Mouse (Mus musculus): Measurements from ENCODE around the gene Sympk. TPM values are rescaled to one million over a fixed set of nuclear protein-coding genes. Genes with fewer than 3 reads are reported as not detected.

Gene Sympk
- polyA plus RNA-seq, 1 experiment from 2014 or later, result 35.6 TPM

DNA sequence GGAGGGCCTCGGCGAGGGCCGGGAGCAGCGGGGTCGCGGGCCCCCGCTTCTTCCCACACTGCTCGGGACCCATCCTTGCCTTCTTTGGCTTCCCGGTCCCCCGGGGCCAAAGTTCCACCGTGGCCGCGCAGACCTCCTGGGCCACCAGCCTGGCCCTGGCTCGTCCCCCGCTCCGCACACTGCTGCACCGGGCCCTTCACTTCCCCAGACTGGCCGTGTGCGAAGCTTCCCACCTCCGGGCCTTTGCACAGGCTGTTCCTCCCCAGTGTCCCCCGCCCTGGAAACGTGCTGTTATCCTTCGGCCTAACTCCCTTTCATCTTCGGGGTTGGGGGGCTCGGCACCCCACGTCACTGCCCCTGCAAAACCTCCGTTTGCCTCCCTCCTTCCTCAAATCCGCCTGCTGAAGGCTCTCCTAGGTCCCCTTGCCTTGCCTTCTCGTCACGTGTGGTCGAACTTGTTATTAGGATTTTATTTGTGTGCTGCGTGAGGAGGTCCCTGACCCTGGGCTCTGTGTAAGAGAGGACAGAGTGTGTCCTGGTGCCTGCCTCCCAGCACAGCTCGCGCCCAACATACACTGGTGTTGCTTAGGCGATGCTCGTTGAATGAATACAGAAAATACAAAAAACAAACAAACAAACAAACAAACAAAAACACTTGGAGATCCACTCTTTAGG lies 541 bp downstream of the Sympk start:
- peak; percentile 42 for DNase-seq (ENCODE audit: low spot score)
- peak overlapping the region; percentile 64 for H3K4me2 ChIP-seq (ENCODE audit: low read depth)
- H3K36me3 ChIP-seq (ENCODE audit: control insufficient read depth, insufficient read depth, low read length), result peaks cover 2% of the 10 kb centered on the region; the same call in 1 of the 2 replicates
- peaks cover 7% of the 10 kb centered on the region for H3K4me1 ChIP-seq (ENCODE audit: control insufficient read depth, insufficient read depth, low read length)
- peak overlapping the region; percentile 95 for H3K4me3 ChIP-seq (ENCODE audit: low read depth, low read length)
- H3K27me3 ChIP-seq (ENCODE audit: control insufficient read depth, insufficient read depth, low read length), result peaks cover 31% of the 10 kb centered on the region
- ATAC-seq (ENCODE audit: insufficient read depth, low FRiP score, low TSS enrichment), result peak; percentile 55
- H3K27ac ChIP-seq (ENCODE audit: low read depth, low read length), result 0 out of 2 replicates have a peak overlapping the region, but pooled peaks have one; percentile 27
- 3% methylated on average over 24 of the region's 36 CpGs for WGBS
- H3K9ac ChIP-seq (ENCODE audit: low read length), result peak overlapping the region; percentile 89
- no peaks in the 10 kb centered on the region for H3K9me3 ChIP-seq (ENCODE audit: control insufficient read depth, low read length)

DNA sequence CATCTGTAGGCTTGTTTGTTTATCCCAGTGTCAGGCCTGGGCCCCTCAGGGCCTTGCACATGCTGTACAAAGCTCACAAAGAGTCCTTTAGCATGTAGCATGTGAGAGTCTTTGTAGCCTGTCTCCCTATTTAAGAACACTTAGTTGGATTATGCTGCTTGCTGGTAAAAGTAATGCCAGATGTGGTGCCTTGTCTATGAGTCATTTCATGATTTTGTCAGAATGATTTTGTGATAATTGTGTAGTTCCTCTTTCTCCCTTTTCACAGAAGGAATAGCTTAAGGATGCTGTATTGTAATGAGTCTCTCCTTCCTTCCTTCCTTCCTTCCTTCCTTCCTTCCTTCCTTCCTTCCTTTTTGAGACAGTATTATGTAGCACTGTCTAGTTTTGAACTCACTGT lies 3.9 kb downstream of the Sympk start:
- DNase-seq (ENCODE audit: low spot score) (no peak), ATAC-seq (ENCODE audit: insufficient read depth, low FRiP score, low TSS enrichment) (no peak)
- no peak overlapping the region for H3K27ac ChIP-seq (ENCODE audit: low read depth, low read length)
- no peak overlapping the region; the same call in 1 of the 2 replicates for H3K9ac ChIP-seq (ENCODE audit: low read length)
- peaks cover 7% of the 10 kb centered on the region for H3K4me1 ChIP-seq (ENCODE audit: control insufficient read depth, insufficient read depth, low read length)
- no peak overlapping the region for H3K4me3 ChIP-seq (ENCODE audit: low read depth, low read length)
- no peaks in the 10 kb centered on the region for H3K9me3 ChIP-seq (ENCODE audit: control insufficient read depth, low read length)
- no peak overlapping the region for H3K4me2 ChIP-seq (ENCODE audit: low read depth)
- H3K27me3 ChIP-seq (ENCODE audit: control insufficient read depth, insufficient read depth, low read length), result peaks cover 8% of the 10 kb centered on the region
- H3K36me3 ChIP-seq (ENCODE audit: control insufficient read depth, insufficient read depth, low read length), result peaks cover 11% of the 10 kb centered on the region

DNA sequence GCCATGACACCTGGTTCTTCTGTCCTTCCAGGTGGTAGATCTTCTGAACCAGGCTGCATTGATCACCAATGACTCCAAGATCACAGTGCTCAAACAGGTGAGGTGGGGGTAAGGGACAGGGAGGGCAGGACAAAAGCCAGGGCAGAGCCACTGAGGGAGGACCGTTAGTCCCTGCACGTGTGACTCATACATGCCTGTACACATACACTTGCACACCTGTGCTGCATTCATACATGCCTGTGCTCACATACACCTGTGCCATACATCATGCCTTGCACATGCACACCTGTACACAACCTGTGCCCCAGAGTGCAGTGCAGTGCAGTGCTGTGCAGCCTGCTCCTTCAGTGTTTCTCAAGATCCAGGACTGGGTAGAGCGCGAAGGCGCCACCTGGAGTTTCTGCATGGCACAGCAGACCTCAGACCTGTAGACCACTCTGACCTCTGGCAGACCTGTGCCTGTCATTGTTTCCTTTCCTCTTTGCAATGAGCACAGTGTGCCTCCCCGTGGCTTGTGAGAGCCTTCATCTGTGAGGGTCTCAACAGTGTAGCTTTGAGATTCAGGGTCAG lies 5.0 kb downstream of the Sympk start:
- peak; percentile 72 for DNase-seq (ENCODE audit: low spot score)
- 54% methylated on average over 6 of the region's 6 CpGs for WGBS
- H3K36me3 ChIP-seq (ENCODE audit: control insufficient read depth, insufficient read depth, low read length), result peaks cover 11% of the 10 kb centered on the region
- peaks cover 7% of the 10 kb centered on the region for H3K4me1 ChIP-seq (ENCODE audit: control insufficient read depth, insufficient read depth, low read length)
- no peaks in the 10 kb centered on the region for H3K27me3 ChIP-seq (ENCODE audit: control insufficient read depth, insufficient read depth, low read length)
- ATAC-seq (ENCODE audit: insufficient read depth, low FRiP score, low TSS enrichment), result peak; percentile 59
- no peak overlapping the region for H3K4me2 ChIP-seq (ENCODE audit: low read depth)
- H3K9me3 ChIP-seq (ENCODE audit: control insufficient read depth, low read length), result no peaks in the 10 kb centered on the region
- no peak overlapping the region for H3K4me3 ChIP-seq (ENCODE audit: low read depth, low read length)
- H3K9ac ChIP-seq (ENCODE audit: low read length), result no peak overlapping the region
- no peak overlapping the region for H3K27ac ChIP-seq (ENCODE audit: low read depth, low read length)

DNA sequence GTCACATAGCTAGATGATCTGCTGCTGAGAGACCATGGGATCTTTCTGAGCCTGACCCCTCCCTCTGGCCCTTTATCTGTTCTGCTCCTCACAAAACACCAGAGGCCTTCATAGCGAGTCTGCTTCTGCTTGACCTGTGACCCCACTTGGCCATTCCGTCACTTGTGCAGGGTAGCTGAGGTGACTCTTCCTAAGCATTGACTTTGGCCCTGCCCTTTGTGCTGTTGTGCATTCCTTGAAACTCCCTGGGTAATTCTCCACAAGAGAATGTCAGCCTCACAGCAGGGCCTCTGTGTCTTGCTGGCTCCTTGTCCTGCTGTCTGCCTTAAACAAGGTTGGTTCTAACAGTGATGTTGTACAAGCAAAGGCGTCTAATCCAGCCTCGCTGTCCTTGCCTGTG lies 7.5 kb downstream of the Sympk start:
- WGBS, result 49% methylated on average over 4 of the region's 4 CpGs

DNA sequence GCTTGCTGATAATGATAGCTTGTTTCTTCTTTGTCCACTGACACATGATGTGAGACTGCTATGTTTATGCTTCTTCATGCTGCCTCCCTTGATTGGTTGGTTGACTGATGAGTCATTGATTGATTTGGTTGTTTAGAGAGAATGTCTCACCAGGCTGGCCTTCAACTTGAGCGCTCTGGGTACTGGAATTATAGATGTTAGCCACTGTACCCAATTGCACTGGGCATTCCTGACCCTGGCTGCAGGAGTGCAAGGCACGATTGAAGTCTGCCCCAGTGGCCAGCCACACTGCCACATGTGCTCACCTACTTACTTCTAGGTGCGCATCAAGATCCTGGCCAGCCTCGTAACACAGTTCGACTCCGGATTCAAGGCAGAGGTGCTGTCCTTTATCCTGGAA lies 20.4 kb downstream of the Sympk start:
- peaks cover 57% of the 10 kb centered on the region for H3K36me3 ChIP-seq (ENCODE audit: control insufficient read depth, insufficient read depth, low read length)
- 97% methylated on average over 6 of the region's 6 CpGs for WGBS

More for the DNA sequence above, 7.5 kb downstream of the Sympk start:
- H3K4me2 ChIP-seq (ENCODE audit: low read depth), result no peak overlapping the region
- no peaks in the 10 kb centered on the region for H3K4me1 ChIP-seq (ENCODE audit: control insufficient read depth, insufficient read depth, low read length)
- H3K9ac ChIP-seq (ENCODE audit: low read length), result no peak overlapping the region
- H3K27me3 ChIP-seq (ENCODE audit: control insufficient read depth, insufficient read depth, low read length), result no peaks in the 10 kb centered on the region
- no peaks in the 10 kb centered on the region for H3K9me3 ChIP-seq (ENCODE audit: control insufficient read depth, low read length)
- no peak overlapping the region for H3K27ac ChIP-seq (ENCODE audit: low read depth, low read length)
- DNase-seq (ENCODE audit: low spot score) (no peak), ATAC-seq (ENCODE audit: insufficient read depth, low FRiP score, low TSS enrichment) (no peak)
- H3K36me3 ChIP-seq (ENCODE audit: control insufficient read depth, insufficient read depth, low read length), result peaks cover 19% of the 10 kb centered on the region
- H3K4me3 ChIP-seq (ENCODE audit: low read depth, low read length), result no peak overlapping the region

DNA sequence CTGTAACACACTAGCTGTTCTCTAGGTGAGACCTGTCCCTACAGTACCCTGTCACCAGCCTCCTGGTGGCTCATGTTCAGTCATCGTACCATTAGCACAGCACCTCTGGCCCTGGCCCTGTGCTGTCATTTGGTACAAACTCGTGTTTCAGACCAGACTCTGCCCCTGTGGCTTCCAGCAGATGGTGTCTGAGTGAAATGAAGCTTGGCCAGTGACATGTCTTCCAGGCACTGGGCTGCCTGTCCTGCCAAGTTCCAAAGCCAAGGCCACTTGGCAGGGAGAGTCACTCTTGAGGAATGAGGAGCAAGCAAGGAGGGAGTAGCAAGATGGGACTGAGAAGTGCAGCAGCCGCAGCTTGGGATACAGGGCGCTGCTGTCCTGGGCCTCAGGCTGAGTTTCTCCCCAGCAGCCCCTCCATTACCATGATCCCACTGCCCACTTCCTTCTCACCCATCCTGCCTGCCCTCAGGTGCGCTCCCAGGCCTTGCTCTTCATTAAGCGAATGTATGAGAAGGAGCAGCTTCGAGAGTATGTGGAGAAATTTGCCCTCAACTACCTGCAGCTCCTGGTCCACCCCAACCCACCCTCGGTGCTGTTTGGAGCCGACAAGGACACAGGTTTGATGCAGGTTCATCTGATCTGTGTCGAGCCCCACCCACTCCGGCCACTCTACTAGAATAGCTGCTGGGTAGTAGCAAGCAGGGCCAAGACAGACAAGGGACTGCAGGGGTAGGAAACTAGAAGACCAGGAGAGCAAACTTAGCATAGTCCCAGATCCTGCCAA lies 22.3 kb downstream of the Sympk start:
- WGBS, result 88% methylated on average over 10 of the region's 11 CpGs
- Histone ChIP-seq H3K9me3 (ENCODE audit: control insufficient read depth, low read length) (no peaks in the 10 kb centered on the region), H3K27ac (ENCODE audit: low read depth, low read length) (no peak overlapping the region), H3K27me3 (ENCODE audit: control insufficient read depth, insufficient read depth, low read length) (no peaks in the 10 kb centered on the region), H3K4me1 (ENCODE audit: control insufficient read depth, insufficient read depth, low read length) (no peaks in the 10 kb centered on the region), H3K4me3 (ENCODE audit: low read depth, low read length) (no peak overlapping the region), H3K9ac (ENCODE audit: low read length) (no peak overlapping the region), H3K4me2 (ENCODE audit: low read depth) (no peak overlapping the region), H3K36me3 (ENCODE audit: control insufficient read depth, insufficient read depth, low read length) (peaks cover 52% of the 10 kb centered on the region)
- ATAC-seq (ENCODE audit: insufficient read depth, low FRiP score, low TSS enrichment) (no peak), DNase-seq (ENCODE audit: low spot score) (no peak)

More for the DNA sequence above, 20.4 kb downstream of the Sympk start:
- Histone ChIP-seq H3K9me3 (ENCODE audit: control insufficient read depth, low read length) (no peaks in the 10 kb centered on the region), H3K4me3 (ENCODE audit: low read depth, low read length) (no peak overlapping the region), H3K27me3 (ENCODE audit: control insufficient read depth, insufficient read depth, low read length) (no peaks in the 10 kb centered on the region), H3K9ac (ENCODE audit: low read length) (no peak overlapping the region), H3K4me2 (ENCODE audit: low read depth) (no peak overlapping the region), H3K27ac (ENCODE audit: low read depth, low read length) (no peak overlapping the region), H3K4me1 (ENCODE audit: control insufficient read depth, insufficient read depth, low read length) (no peaks in the 10 kb centered on the region)
- DNase-seq (ENCODE audit: low spot score) (no peak), ATAC-seq (ENCODE audit: insufficient read depth, low FRiP score, low TSS enrichment) (no peak)

DNA sequence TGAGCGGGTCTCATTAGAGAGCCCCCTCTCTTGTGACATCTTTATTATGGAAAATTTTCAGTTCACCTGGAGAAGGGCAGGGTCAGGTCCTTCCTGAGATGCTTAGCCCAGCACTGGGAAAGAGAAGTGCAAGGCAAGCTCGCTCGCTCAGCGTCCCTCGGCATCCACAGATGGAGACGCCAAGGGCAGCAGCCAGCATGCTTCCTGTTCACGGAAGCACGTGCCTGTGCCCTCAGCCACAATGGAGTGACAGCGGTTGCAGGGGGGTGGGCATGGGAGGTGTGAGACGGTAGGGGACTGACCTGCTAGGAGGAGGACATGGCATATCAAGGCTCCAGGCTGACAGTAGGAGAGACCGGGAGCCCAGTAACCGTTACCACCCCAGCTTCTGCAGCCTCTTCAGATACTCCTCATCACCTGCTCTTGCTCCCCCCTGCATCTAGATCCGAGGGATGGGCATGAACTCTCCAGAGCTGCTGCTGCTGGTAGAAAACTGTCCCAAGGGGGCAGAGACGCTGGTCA lies 23.9 kb downstream of the Sympk start:
- no peak overlapping the region for H3K9ac ChIP-seq (ENCODE audit: low read length)
- ATAC-seq (ENCODE audit: insufficient read depth, low FRiP score, low TSS enrichment) (no peak), DNase-seq (ENCODE audit: low spot score) (no peak)
- no peak overlapping the region for H3K27ac ChIP-seq (ENCODE audit: low read depth, low read length)
- peaks cover 40% of the 10 kb centered on the region for H3K36me3 ChIP-seq (ENCODE audit: control insufficient read depth, insufficient read depth, low read length)
- no peak overlapping the region for H3K4me2 ChIP-seq (ENCODE audit: low read depth)
- H3K27me3 ChIP-seq (ENCODE audit: control insufficient read depth, insufficient read depth, low read length), result no peaks in the 10 kb centered on the region
- H3K4me1 ChIP-seq (ENCODE audit: control insufficient read depth, insufficient read depth, low read length), result no peaks in the 10 kb centered on the region
- no peak overlapping the region for H3K4me3 ChIP-seq (ENCODE audit: low read depth, low read length)
- no peaks in the 10 kb centered on the region for H3K9me3 ChIP-seq (ENCODE audit: control insufficient read depth, low read length)
- WGBS, result 92% methylated on average over 14 of the region's 14 CpGs

DNA sequence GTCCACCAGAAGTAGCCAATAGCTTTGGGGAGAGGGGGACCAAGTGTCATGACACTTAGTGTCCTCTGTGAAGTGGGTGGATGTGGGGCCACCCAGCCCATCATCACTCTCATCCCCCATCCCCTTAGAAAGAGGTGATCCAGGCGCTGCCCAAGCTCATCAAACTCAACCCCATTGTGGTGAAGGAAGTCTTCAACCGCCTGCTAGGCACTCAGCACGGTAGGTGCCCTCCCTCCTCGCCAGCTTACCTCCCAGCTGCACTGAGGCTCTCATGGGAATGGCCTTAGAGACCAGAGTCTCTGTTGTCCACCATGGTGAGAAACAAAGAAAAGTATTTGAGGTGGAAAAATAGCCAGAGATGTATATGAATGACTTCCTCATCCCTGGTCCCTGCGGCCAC lies 25.1 kb downstream of the Sympk start:
- DNase-seq (ENCODE audit: low spot score) (no peak), ATAC-seq (ENCODE audit: insufficient read depth, low FRiP score, low TSS enrichment) (no peak)
- Histone ChIP-seq H3K4me3 (ENCODE audit: low read depth, low read length) (no peak overlapping the region), H3K27me3 (ENCODE audit: control insufficient read depth, insufficient read depth, low read length) (no peaks in the 10 kb centered on the region), H3K36me3 (ENCODE audit: control insufficient read depth, insufficient read depth, low read length) (peaks cover 37% of the 10 kb centered on the region), H3K27ac (ENCODE audit: low read depth, low read length) (no peak overlapping the region), H3K9me3 (ENCODE audit: control insufficient read depth, low read length) (no peaks in the 10 kb centered on the region), H3K9ac (ENCODE audit: low read length) (no peak overlapping the region), H3K4me2 (ENCODE audit: low read depth) (no peak overlapping the region), H3K4me1 (ENCODE audit: control insufficient read depth, insufficient read depth, low read length) (no peaks in the 10 kb centered on the region)
- WGBS, result 93% methylated on average over 5 of the region's 5 CpGs
